Mouse (Mus musculus) lung, postnatal 25 days (tissue): Measurements from ENCODE around the gene Cep112.
"Not testable (repeated sequence)": the region's sequence is repeated elsewhere in the genome, so short reads cannot be mapped to it uniquely, and the experiment has no call there.

Experiments
- DNase-seq: peaks from one replicate; pipeline ENCODE4 v3.0.0; 2022; ENCODE audit warnings: low spot score

Cep112 gene

GRCm38 (mm10) chr11:108804030-108804429, 379.0 kb downstream of the Cep112 start:
- DNase-seq, result no peak

- no peak for DNase-seq
Observed at GRCm38 (mm10) chr11:108805947-108806346, 381.0 kb downstream of the Cep112 start.

- DNase-seq, result no peak
Observed at GRCm38 (mm10) chr11:108809626-108810025, 384.6 kb downstream of the Cep112 start.

GRCm38 (mm10) chr11:108821771-108822170, 396.8 kb downstream of the Cep112 start:
- DNase-seq, result no peak

- DNase-seq, result no peak
Observed at GRCm38 (mm10) chr11:108822257-108822656, 397.3 kb downstream of the Cep112 start.

- DNase-seq, result no peak
Observed at GRCm38 (mm10) chr11:108827321-108827720, 402.3 kb downstream of the Cep112 start.

GRCm38 (mm10) chr11:108828374-108829025, 403.5 kb downstream of the Cep112 start:
- DNase-seq, result no peak

GRCm38 (mm10) chr11:108836706-108837105, 411.7 kb downstream of the Cep112 start:
- DNase-seq, result no peak

- no peak for DNase-seq
Observed at GRCm38 (mm10) chr11:108840195-108840594, 415.2 kb downstream of the Cep112 start.

- DNase-seq, result no peak
Observed at GRCm38 (mm10) chr11:108842765-108843164, 417.8 kb downstream of the Cep112 start.

GRCm38 (mm10) chr11:108845971-108846370, 421.0 kb downstream of the Cep112 start:
- DNase-seq, result peak; percentile 41

GRCm38 (mm10) chr11:108846479-108846878, 421.5 kb downstream of the Cep112 start:
- no peak for DNase-seq

GRCm38 (mm10) chr11:108851771-108852170, 426.8 kb downstream of the Cep112 start:
- DNase-seq, result no peak

GRCm38 (mm10) chr11:108857254-108857653, 432.3 kb downstream of the Cep112 start:
- no peak for DNase-seq

- peak; percentile 62 for DNase-seq
Observed at GRCm38 (mm10) chr11:108857678-108858338, 432.8 kb downstream of the Cep112 start.

- DNase-seq, result no peak
Observed at GRCm38 (mm10) chr11:108858339-108858804, 433.4 kb downstream of the Cep112 start.

GRCm38 (mm10) chr11:108858846-108859245, 433.9 kb downstream of the Cep112 start:
- DNase-seq, result no peak

GRCm38 (mm10) chr11:108862360-108862759, 437.4 kb downstream of the Cep112 start:
- no peak for DNase-seq

GRCm38 (mm10) chr11:108865746-108866145, 440.8 kb downstream of the Cep112 start:
- DNase-seq, result peak; percentile 43

- peak; percentile 43 for DNase-seq
Observed at GRCm38 (mm10) chr11:108867538-108867937, 442.5 kb downstream of the Cep112 start.

- DNase-seq, result not testable (repeated sequence)
Observed at GRCm38 (mm10) chr11:108871284-108871683, 446.3 kb downstream of the Cep112 start.

GRCm38 (mm10) chr11:108871748-108872147, 446.8 kb downstream of the Cep112 start:
- DNase-seq, result no peak

GRCm38 (mm10) chr11:108876633-108877205, 451.7 kb downstream of the Cep112 start:
- peak; percentile 47 for DNase-seq
